9 mouse cellular contexts compared by ENCODE assay signal in the genomic region with DNA sequence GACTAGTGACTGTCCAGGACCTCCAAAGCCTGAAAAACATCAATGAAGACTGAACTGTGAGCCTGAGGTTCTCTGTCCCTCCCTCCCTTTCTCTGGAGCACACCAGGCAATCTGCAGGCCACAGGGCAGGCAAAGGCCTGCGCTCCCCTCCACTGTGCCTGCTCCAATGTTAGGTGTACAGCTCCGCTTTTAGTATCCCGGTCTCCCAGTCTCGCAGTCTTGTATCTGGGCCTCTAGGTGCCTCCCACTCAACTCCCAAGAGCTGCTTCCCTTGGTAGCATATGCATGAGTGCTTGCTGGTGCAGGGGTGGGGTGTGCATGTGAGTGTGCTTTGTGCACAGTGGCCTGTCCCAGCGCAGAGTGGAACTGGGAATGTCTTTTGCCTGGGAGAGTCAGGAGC.
A peak's percentile ranks its signal among the peaks of the same experiment; 100 is the strongest.
DNase-seq lines count a peak whose midpoint lies in the region; ATAC-seq and TF ChIP-seq lines count a peak whose summit lies in the region.
"Had no signal": no experiment of that assay in that cellular context is flagged by ENCODE, and none has a peak within 500 bp of the region (broad histone marks: within the 10 kb centered on the region; RNA-seq: fewer than 3 reads in every experiment).

No protein-coding gene starts in this region.

- no peak for DNase-seq in kidney, adult 2 months
- DNase-seq in right cerebral cortex, adult 2 months (ENCODE audit: low spot score in 2 of 2): peak; percentile 18 to 38
- DNase-seq in right cerebral cortex, postnatal 4 days: no peak
- DNase-seq in limb, embryonic 10.5 days (ENCODE audit: low spot score): no peak
- DNase-seq in gastrocnemius, postnatal 10 days: no peak
- no peak for DNase-seq in heart, postnatal 25 days (ENCODE audit: low spot score)

- H3K9ac ChIP-seq in kidney, embryonic 15.5 days: no peak overlapping the region
- H3K9ac ChIP-seq: embryonic facial prominence, embryonic 15.5 days had no signal

- TF ChIP-seq POLR2A in kidney, adult 2 months (IDR thresholded peaks at IDR 0.05; ENCODE audit: low read depth, low read length): no peak

- peaks cover 63% of the 10 kb centered on the region for H3K27me3 ChIP-seq in kidney, embryonic 15.5 days
- H3K27me3 ChIP-seq in kidney, adult 2 months (replicated peaks; ENCODE audit: control insufficient read depth, insufficient read depth, low read length): no peaks in the 10 kb centered on the region
- H3K27me3 ChIP-seq in limb, embryonic 10.5 days (ENCODE audit: low read depth, poor library complexity, severe bottlenecking): peaks cover 97% of the 10 kb centered on the region

- intact Hi-C loops in heart, postnatal 25 days (cut with DNase I): loop anchor here (2.0 to 5.0 kb wide), 2 partner anchors 82 to 444 kb away; no protein-coding TSS in a partner anchor

- peak; percentile 65; the same call in 1 of the 2 replicates for ATAC-seq in kidney, embryonic 15.5 days (replicated peaks; ENCODE audit: low FRiP score)
- no peak for ATAC-seq in CD4-positive, CD25-positive, alpha-beta regulatory T cell, adult 4 months

- TF ChIP-seq CTCF in kidney, adult 2 months (conservative IDR thresholded peaks at IDR 0.05; ENCODE audit: insufficient read depth, insufficient read length, low read depth, low read length): no peak

- H3K9me3 ChIP-seq in kidney, embryonic 15.5 days (replicated peaks): no peaks in the 10 kb centered on the region
- no peaks in the 10 kb centered on the region for H3K9me3 ChIP-seq in limb, embryonic 10.5 days (replicated peaks)
- H3K9me3 ChIP-seq: embryonic facial prominence, embryonic 15.5 days had no signal

- no peak overlapping the region for H3K4me3 ChIP-seq in kidney, embryonic 15.5 days (replicated peaks)
- H3K4me3 ChIP-seq in kidney, adult 2 months (ENCODE audit: insufficient read depth, low read depth, low read length): no peak overlapping the region
- no peak overlapping the region for H3K4me3 ChIP-seq in limb, embryonic 10.5 days

- peaks cover 31% of the 10 kb centered on the region for H3K4me1 ChIP-seq in kidney, embryonic 15.5 days
- no peaks in the 10 kb centered on the region for H3K4me1 ChIP-seq in kidney, adult 2 months (ENCODE audit: control insufficient read depth, insufficient read depth, low read length)
- H3K4me1 ChIP-seq in limb, embryonic 10.5 days: peaks cover 58% of the 10 kb centered on the region

- no peak overlapping the region for H3K4me2 ChIP-seq in kidney, embryonic 15.5 days

- no peaks in the 10 kb centered on the region for H3K36me3 ChIP-seq in kidney, embryonic 15.5 days
- H3K36me3 ChIP-seq in kidney, adult 2 months (ENCODE audit: control insufficient read depth, insufficient read depth, low read length): no peaks in the 10 kb centered on the region
- H3K36me3 ChIP-seq in limb, embryonic 10.5 days: no peaks in the 10 kb centered on the region
- H3K36me3 ChIP-seq: embryonic facial prominence, embryonic 15.5 days had no signal

- WGBS in kidney, embryonic 15.5 days: 40% methylated on average over 5 of the region's 5 CpGs
- WGBS in kidney, adult 2 months: 12% methylated on average over 5 of the region's 5 CpGs
- 54% methylated on average over 5 of the region's 5 CpGs for WGBS in limb, embryonic 10.5 days

- H3K27ac ChIP-seq in kidney, embryonic 15.5 days: 0 out of 2 replicates have a peak overlapping the region, but pooled peaks have one; percentile 51
- H3K27ac ChIP-seq in kidney, adult 2 months (ENCODE audit: insufficient read depth, low read depth, low read length): no peak overlapping the region
- peak overlapping the region; percentile 74; the same call in 1 of the 2 replicates for H3K27ac ChIP-seq in limb, embryonic 10.5 days
- H3K27ac ChIP-seq: embryonic facial prominence, embryonic 15.5 days had no signal

Comparison
In these comparisons a context has a peak if more than half of its experiments do, and no peak if none do; other contexts are left out.
1. DNase-seq: peak in right cerebral cortex, adult 2 months (2 of 2); none in kidney, adult 2 months (single experiment), right cerebral cortex, postnatal 4 days (single experiment), limb, embryonic 10.5 days (single experiment), gastrocnemius, postnatal 10 days (single experiment) and heart, postnatal 25 days (single experiment).